Mouse (Mus musculus) heart, adult 2 months (tissue): Measurements from ENCODE around the gene Arhgap40.

ENCODE experiments used
- CTCF ChIP-seq: fragments of 200-600 bp; IDR thresholded peaks from 2 replicates; pipeline ENCODE4 v1.8.1; 2022; ENCODE audit warnings: antibody characterized with exemption, mild to moderate bottlenecking, moderate library complexity
- EP300 ChIP-seq: fragments of 200-500 bp; IDR thresholded peaks from 2 replicates; pipeline ENCODE4 v1.6.1; 2011; ENCODE audit warnings: low read depth, low read length, control low read depth; ENCODE audit not compliant: insufficient read depth
- POLR2A ChIP-seq: fragments of 200-500 bp; IDR thresholded peaks from 2 replicates; pipeline ENCODE4 v1.6.1; 2011; ENCODE audit warnings: mild to moderate bottlenecking, low read depth, low read length, control low read depth; ENCODE audit not compliant: insufficient read depth

GRCm38 (mm10) chr2:158474159-158474558 lies 38.4 kb upstream of the Arhgap40 start:
- TF ChIP-seq POLR2A: no peak
- no peak for TF ChIP-seq CTCF
- no peak for TF ChIP-seq EP300
